Mouse (Mus musculus) duodenum, adult 2 months (tissue): ENCODE results near the gene Syndig1l. TPM values are rescaled to one million over a fixed set of nuclear protein-coding genes. Genes with fewer than 3 reads are reported as not detected.

Source experiments
- polyA plus RNA-seq: library from polyadenylated mRNA; depleted of rRNA; stranded (reverse); fragments of >200 nt; gene quantifications from 2 replicates; pipeline ENCODE4 v1.2.3, GENCODE M21; 2012; ENCODE audit warnings: low replicate concordance; rRNA removed

Syndig1l gene
- not detected in 2 replicates for polyA plus RNA-seq

GRCm38 (mm10) chr12:84698319-84699081 lies at the start of gene Syndig1l:
TSS of gene Syndig1l (minus strand) at chr12:84698831.

DNA sequence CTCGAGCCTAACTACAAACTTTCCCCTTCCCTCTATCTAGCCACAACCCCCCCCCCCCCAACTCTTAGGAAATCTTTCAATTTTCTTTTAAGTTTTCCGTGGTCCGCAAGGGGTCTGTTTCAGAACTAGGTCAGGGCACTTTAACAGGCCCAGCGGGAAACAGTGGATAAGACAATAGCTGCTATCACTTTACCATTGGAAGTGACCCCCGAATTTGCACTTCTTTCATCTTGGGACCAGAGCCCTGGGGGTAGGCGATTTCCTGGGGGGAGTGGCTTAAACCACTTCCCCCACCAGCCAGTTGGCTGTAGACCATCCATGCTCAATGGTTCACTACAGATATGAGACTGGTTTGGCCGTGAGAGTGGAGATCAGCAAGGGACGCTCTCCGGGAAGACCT lies 58.0 kb downstream of the Syndig1l start, which contains the start of gene Vrtn:
Gene Vrtn (plus strand): TSS at position 366 of the 400 bp plus-strand sequence.

Other genes with a start within 250 kb of the Syndig1l start
- 1.0 and 1.8 TPM in 2 replicates for gene Aldh6a1, start 247.8 kb downstream of the Syndig1l start, polyA plus RNA-seq
- gene Lin52, start 247.4 kb downstream of the Syndig1l start, polyA plus RNA-seq = 0.83 and 2.3 TPM in 2 replicates
- not detected in 2 replicates for gene Vsx2, start 129.1 kb downstream of the Syndig1l start, polyA plus RNA-seq
- gene Abcd4, start 81.4 kb downstream of the Syndig1l start, polyA plus RNA-seq = 18.9 and 29.5 TPM in 2 replicates
- not detected in 2 replicates for gene Vrtn, start 57.8 kb downstream of the Syndig1l start, polyA plus RNA-seq
- gene Npc2, start 74.3 kb upstream of the Syndig1l start, polyA plus RNA-seq = 77.3 and 98.9 TPM in 2 replicates
- gene Isca2, start 74.4 kb upstream of the Syndig1l start, polyA plus RNA-seq = 30.4 and 34.3 TPM in 2 replicates
- gene Ltbp2, start 177.7 kb upstream of the Syndig1l start, polyA plus RNA-seq = 5.3 and 6.6 TPM in 2 replicates